Mouse (Mus musculus) liver, embryonic 13.5 days (tissue): ENCODE results near the gene Mrpl52. TPM values are rescaled to one million over a fixed set of nuclear protein-coding genes. Genes with fewer than 3 reads are reported as not detected.

Experiments
- ATAC-seq: fragments of 200-750 bp; cut with Nextera tagmentation; 2 replicates; pipeline ENCODE4 v1.8.0; 2017; ENCODE audit warnings: low read depth, mild to moderate bottlenecking, moderate number of reproducible peaks, moderate library complexity
- DNase-seq: peaks from one replicate; pipeline ENCODE4 v3.0.0; 2022
- H3K27ac ChIP-seq: fragments of 300-500 bp; sonication (generic); 2 replicates; pipeline ENCODE4 v1.5.1; 2015; ENCODE audit warnings: moderate library complexity, mild to moderate bottlenecking, inconsistent platforms
- H3K27me3 ChIP-seq: fragments of 300-500 bp; sonication (generic); 2 replicates; pipeline ENCODE4 v1.6.1; 2015; ENCODE audit warnings: mild to moderate bottlenecking, inconsistent platforms
- H3K36me3 ChIP-seq: fragments of 300-500 bp; sonication (generic); 2 replicates; pipeline ENCODE4 v1.6.1; 2015; ENCODE audit warnings: mild to moderate bottlenecking, inconsistent platforms
- H3K4me1 ChIP-seq: fragments of 300-500 bp; sonication (generic); replicated peaks from 2 replicates; pipeline ENCODE4 v1.6.1; 2015; ENCODE audit warnings: inconsistent platforms
- H3K4me2 ChIP-seq: fragments of 300-500 bp; sonication (generic); 2 replicates; pipeline ENCODE4 v1.6.1; 2015; ENCODE audit warnings: inconsistent platforms, mild to moderate bottlenecking, moderate library complexity
- H3K4me3 ChIP-seq: fragments of 300-500 bp; sonication (generic); replicated peaks from 2 replicates; pipeline ENCODE4 v1.5.1; 2015; ENCODE audit warnings: mild to moderate bottlenecking, inconsistent platforms
- H3K9ac ChIP-seq: fragments of 300-500 bp; sonication (generic); 2 replicates; pipeline ENCODE4 v1.6.1; 2015; ENCODE audit warnings: mild to moderate bottlenecking, inconsistent platforms
- H3K9me3 ChIP-seq: fragments of 300-500 bp; sonication (generic); replicated peaks from 2 replicates; pipeline ENCODE4 v1.6.1; 2016; ENCODE audit warnings: inconsistent platforms
- WGBS: fragments of 180-500 bp; shearing (Covaris S2); methylation state at CpG from one replicate; pipeline ENCODE4 v1.1.7; 2015; ENCODE audit not compliant: insufficient replicate concordance; 5-methylcytosine and 5-hydroxymethylcytosine counted together
- polyA plus RNA-seq: library from polyadenylated mRNA; unstranded; fragments of >200 nt; fragmentation: Nextera tagmentation; extraction: Ambion mirVana; gene quantifications from 2 replicates; pipeline ENCODE4 v1.2.1, GENCODE M21; 2015

The Mrpl52 gene
- 244 and 265 TPM in 2 replicates for polyA plus RNA-seq

DNA sequence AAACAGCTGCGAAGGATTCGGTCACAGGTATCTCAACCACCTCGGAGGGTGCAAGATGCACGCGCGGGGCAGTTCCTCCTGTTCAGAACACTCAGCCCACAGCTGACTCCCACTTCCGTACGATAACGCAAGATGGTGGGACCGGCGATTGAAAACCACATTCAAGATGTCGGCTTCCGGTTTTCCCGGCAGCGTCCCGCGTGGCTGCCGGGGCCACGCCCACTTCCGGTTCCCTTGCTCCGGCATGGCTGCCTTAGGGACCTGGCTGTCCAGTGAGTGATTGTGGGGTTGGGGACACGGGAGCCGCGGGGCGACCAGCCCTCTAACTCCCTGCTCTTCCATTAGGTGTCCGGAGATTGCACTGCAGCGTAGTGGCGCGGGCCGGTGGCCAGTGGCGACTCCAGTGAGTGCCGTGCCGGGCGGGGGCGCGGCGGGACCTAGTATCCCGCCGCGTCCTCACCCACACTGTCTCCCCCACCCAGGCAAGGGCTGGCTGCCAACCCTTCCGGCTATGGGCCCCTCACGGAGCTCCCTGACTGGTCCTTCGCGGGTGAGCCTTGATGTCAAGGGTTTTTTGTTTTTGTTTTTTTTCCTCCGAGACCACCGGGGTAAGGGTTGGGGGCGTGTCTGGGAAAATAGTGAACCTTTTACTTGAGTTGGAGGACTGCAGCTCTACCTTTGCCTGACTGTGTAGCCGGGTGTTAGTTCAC lies at the start of gene Mrpl52:
Gene Mrpl52, plus strand, starts transcription at position 221 of the 710 bp plus-strand sequence.
- Histone ChIP-seq H3K27me3 (peaks cover 28% of the 10 kb centered on the region), H3K9ac (peak within 1 kb of the TSS; percentile 83), H3K4me3 (peak within 1 kb of the TSS; percentile 82), H3K4me2 (peak within 1 kb of the TSS; percentile 73), H3K36me3 (peaks cover 20% of the 10 kb centered on the region), H3K9me3 (no peaks in the 10 kb centered on the region), H3K27ac (peak within 1 kb of the TSS; percentile 84), H3K4me1 (peaks cover 80% of the 10 kb centered on the region)
- peak; percentile 71 for ATAC-seq
- peak; percentile 84 for DNase-seq
- WGBS = under 1% methylated on average over 48 of the region's 48 CpGs

DNA sequence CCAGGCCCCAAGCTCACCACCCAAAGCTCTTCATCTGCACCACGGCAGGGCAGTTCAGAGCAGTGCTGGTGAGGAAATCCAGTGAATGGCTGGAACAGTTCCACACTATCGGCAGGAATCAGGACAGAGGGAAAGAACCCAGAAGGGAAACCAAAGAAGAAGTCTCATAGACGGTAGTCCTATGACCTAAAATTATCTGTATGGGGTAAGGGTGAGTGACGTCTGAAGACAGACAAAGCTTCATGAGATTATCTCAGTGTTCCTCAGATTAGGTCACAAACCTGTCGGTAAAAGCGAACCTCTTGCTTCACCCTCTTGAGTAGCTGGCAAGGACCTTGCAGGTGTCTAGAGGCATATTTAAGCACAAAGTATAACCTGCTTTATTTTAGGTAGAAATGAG lies 49.5 kb upstream of the Mrpl52 start:
- 62% methylated on average over 6 of the region's 6 CpGs for WGBS
- no peak for ATAC-seq
- H3K9me3 ChIP-seq = no peaks in the 10 kb centered on the region
- H3K4me2 ChIP-seq = no peak overlapping the region
- H3K36me3 ChIP-seq = peaks cover 10% of the 10 kb centered on the region
- H3K4me3 ChIP-seq = no peak overlapping the region
- peaks cover 25% of the 10 kb centered on the region for H3K4me1 ChIP-seq
- DNase-seq = no peak
- no peak overlapping the region for H3K27ac ChIP-seq
- no peak overlapping the region for H3K9ac ChIP-seq
- no peaks in the 10 kb centered on the region for H3K27me3 ChIP-seq

DNA sequence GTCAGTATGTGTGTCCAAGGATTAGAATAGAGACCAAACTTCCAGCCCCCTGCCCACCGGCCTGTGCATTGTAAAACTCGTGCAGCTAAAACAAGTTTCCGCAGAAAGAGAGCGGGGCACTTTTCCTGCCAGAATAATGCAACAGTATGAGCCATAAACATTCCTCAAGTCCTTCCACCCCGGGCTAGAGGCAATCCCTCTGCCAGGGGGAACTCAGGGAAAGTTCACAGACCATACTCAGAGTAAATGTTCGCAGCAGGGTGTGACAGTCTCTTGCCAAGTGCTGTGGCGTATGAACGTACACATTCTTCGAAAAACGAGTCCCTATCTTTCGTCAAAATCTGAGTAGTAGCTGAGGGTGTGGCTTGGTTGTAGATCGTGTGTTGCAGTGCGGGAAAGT lies 47.1 kb upstream of the Mrpl52 start:
- Histone ChIP-seq H3K27me3 (no peaks in the 10 kb centered on the region), H3K4me3 (no peak overlapping the region), H3K27ac (no peak overlapping the region), H3K4me2 (no peak overlapping the region), H3K4me1 (peaks cover 49% of the 10 kb centered on the region), H3K9me3 (no peaks in the 10 kb centered on the region), H3K36me3 (no peaks in the 10 kb centered on the region), H3K9ac (no peak overlapping the region)
- DNase-seq (no peak), ATAC-seq (no peak)
- WGBS = 52% methylated on average over 13 of the region's 13 CpGs

DNA sequence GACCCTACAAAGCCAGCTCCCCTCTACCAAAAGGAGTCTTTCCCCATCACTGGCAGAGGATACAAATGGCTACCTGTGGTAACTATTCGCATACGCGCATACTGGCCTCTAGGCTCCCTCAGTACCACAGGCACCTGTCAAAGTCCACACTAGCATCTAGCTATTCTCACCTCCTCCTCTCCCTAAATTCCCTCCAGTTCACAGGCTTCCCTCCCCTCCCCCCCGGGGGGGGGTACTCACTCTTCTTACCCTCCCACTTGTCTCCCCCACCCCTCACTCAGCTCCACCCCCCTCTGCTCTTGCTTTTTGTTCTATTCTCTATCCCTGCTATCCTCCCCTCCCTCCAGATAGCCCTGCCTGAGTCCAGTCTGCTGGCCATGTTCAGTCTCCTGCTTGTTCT lies 46.1 kb upstream of the Mrpl52 start:
- H3K27me3 ChIP-seq = no peaks in the 10 kb centered on the region
- no peak overlapping the region for H3K4me3 ChIP-seq
- ATAC-seq = no peak
- H3K4me2 ChIP-seq = no peak overlapping the region
- H3K36me3 ChIP-seq = no peaks in the 10 kb centered on the region
- H3K9ac ChIP-seq = no peak overlapping the region
- peaks cover 50% of the 10 kb centered on the region for H3K4me1 ChIP-seq
- no peak for DNase-seq
- WGBS = 71% methylated on average over 4 of the region's 4 CpGs
- H3K9me3 ChIP-seq = no peaks in the 10 kb centered on the region
- H3K27ac ChIP-seq = no peak overlapping the region

DNA sequence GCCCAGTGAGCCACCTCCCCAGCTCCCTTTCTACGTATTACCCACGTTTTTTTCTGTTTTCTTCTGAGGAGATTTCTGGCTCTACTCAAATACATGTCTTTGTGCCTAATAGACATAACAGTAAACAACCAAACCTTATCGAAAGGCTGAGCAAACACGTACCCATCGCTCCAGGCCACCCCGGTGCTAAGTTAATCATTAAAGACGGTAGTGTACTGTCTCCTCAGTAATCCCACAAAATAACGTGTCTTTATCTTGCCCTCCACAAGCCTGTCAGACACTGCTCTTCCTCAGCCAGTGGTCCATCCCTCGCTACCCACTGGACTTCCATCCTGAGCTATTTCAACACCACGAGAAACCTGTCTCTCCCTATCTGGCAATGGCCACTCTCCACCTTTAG lies 44.9 kb upstream of the Mrpl52 start:
- H3K27ac ChIP-seq = peak overlapping the region; percentile 44
- H3K9ac ChIP-seq = no peak overlapping the region
- no peaks in the 10 kb centered on the region for H3K9me3 ChIP-seq
- DNase-seq (no peak), ATAC-seq (no peak)
- H3K4me2 ChIP-seq = no peak overlapping the region
- peaks cover 50% of the 10 kb centered on the region for H3K4me1 ChIP-seq
- H3K36me3 ChIP-seq = no peaks in the 10 kb centered on the region
- H3K4me3 ChIP-seq = no peak overlapping the region
- no peaks in the 10 kb centered on the region for H3K27me3 ChIP-seq
- WGBS = 59% methylated on average over 10 of the region's 10 CpGs

DNA sequence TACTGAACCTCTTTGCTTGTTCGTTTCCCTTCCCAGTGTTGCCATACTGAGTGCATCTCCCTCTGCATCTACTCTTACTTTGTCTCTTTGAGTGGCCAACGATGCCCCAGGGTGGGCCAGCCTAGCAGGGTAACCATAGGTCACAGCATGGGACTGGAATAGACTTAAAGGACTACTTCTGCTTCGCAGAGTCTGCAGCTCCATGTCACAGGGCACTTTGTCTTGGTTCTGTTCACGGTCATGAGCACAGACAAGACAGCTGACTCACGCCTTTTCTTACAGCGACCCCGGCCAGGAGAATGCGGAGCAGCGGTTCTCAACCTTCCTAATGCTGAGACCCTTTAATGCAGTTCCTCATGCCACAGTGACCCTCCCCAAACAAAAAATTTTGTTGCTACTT lies 44.1 kb upstream of the Mrpl52 start:
- Histone ChIP-seq H3K4me1 (peaks cover 50% of the 10 kb centered on the region), H3K9me3 (no peaks in the 10 kb centered on the region), H3K4me2 (no peak overlapping the region), H3K27me3 (no peaks in the 10 kb centered on the region), H3K9ac (no peak overlapping the region), H3K36me3 (no peaks in the 10 kb centered on the region), H3K4me3 (no peak overlapping the region), H3K27ac (peak overlapping the region; percentile 66; the same call in 1 of the 2 replicates)
- ATAC-seq = no peak
- 70% methylated on average over 9 of the region's 9 CpGs for WGBS
- no peak for DNase-seq

DNA sequence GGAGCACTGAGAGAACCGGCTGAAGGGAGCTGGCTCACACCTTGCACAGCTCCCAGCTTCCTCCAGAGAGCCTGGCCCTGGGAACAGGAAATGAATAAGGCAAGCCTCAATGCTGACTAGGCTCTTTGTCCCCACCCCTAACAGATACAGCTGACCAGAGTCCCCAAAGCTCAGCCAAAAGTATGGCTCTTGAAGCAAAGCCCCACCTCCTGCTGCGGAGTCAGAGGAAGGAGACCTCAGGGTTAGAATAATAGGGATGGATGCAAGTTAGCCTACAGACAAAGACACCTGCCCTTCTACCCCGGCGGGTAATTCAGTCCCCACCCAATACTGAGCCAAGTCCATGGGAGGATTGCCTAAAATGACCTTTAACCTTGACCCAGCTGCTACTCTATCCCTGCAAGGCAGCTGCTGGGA lies 43.3 kb upstream of the Mrpl52 start:
- H3K4me3 ChIP-seq = no peak overlapping the region
- peaks cover 50% of the 10 kb centered on the region for H3K4me1 ChIP-seq
- no peaks in the 10 kb centered on the region for H3K27me3 ChIP-seq
- H3K27ac ChIP-seq = peak overlapping the region; percentile 66
- H3K4me2 ChIP-seq = no peak overlapping the region
- no peak overlapping the region for H3K9ac ChIP-seq
- peak; percentile 53 for ATAC-seq
- no peak for DNase-seq
- H3K9me3 ChIP-seq = no peaks in the 10 kb centered on the region
- no peaks in the 10 kb centered on the region for H3K36me3 ChIP-seq
- WGBS = 30% methylated on average over 4 of the region's 4 CpGs

DNA sequence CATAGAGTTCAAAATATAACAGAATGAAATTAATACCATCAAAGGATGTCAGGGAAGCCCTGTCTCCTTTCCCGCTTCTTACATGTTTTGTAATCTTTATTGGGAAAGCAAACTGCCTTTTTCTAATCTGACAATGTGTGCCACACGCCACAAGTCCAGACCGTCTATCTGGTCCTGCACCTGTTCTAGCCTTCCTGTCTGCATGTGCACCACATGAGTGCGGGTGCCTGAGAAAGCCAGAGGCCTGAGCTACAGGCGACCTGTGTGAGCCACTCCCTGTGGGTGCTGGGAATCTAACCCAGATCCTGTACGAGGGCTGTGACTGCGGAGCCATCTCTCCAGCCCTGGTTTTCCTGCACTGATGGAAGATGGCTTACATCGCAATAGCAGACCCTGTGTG lies 42.3 kb upstream of the Mrpl52 start:
- WGBS = 45% methylated on average over 8 of the region's 8 CpGs
- no peaks in the 10 kb centered on the region for H3K36me3 ChIP-seq
- no peak for DNase-seq
- H3K9ac ChIP-seq = no peak overlapping the region
- peaks cover 50% of the 10 kb centered on the region for H3K4me1 ChIP-seq
- no peaks in the 10 kb centered on the region for H3K9me3 ChIP-seq
- no peaks in the 10 kb centered on the region for H3K27me3 ChIP-seq
- H3K4me3 ChIP-seq = no peak overlapping the region
- no peak overlapping the region; the same call in 1 of the 2 replicates for H3K27ac ChIP-seq
- no peak overlapping the region for H3K4me2 ChIP-seq
- peak; percentile 37; the same call in 1 of the 2 replicates for ATAC-seq

DNA sequence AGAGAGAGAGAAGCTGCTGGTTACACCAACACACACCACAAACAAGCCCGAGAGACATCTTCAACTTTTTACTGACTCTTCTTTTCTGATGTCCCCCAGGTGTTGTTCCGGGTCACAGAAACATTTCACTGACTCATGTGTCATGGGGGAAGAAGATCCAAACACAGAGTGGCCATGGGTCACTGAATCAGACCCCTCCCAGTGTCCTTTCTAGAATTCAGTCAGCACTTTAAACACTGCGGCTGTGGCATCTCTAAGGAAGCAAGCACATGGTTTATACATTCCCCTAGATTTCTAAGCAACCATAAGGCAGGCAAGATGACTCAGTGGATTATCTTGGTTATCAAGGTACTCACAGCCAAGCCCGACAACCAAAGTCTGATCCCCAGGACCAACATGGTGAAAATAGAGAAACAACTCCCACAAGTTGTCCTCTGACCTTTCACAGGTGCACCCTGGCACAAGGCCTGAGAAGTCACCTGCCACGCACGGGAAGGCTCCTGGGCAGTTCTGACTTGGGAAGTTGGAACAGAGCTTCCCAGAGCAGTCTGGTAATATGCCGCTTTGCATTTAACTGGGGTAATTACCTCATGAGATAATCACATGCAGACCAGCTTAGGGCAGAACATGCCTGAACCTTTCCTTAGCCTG lies 40.6 kb upstream of the Mrpl52 start:
- H3K4me2 ChIP-seq = no peak overlapping the region
- no peaks in the 10 kb centered on the region for H3K9me3 ChIP-seq
- H3K36me3 ChIP-seq = no peaks in the 10 kb centered on the region
- peaks cover 34% of the 10 kb centered on the region for H3K4me1 ChIP-seq
- no peak for ATAC-seq
- H3K27me3 ChIP-seq = no peaks in the 10 kb centered on the region
- 68% methylated on average over 7 of the region's 7 CpGs for WGBS
- no peak for DNase-seq
- no peak overlapping the region for H3K27ac ChIP-seq
- no peak overlapping the region for H3K9ac ChIP-seq
- no peak overlapping the region for H3K4me3 ChIP-seq

DNA sequence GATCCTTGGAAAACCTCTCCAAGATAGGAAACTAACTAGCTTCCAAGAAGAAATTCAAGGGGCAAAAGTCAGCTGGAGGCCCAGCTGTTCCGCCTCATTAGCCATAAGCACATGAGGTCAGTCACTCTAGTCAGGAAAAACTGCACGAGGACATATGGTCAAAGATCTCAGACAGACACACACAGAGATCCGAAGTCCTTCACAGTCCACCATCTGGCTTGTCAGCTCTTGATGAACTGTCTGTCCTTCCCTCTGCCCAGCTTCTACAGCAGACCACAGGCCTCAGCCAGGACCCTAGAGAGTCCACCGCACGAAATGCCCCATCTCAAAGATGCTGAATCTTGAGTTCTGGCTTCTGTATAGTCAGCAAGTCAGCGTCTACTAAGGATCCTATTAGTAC lies 39.2 kb upstream of the Mrpl52 start:
- DNase-seq (no peak), ATAC-seq (no peak)
- Histone ChIP-seq H3K4me2 (no peak overlapping the region), H3K9ac (no peak overlapping the region), H3K27me3 (no peaks in the 10 kb centered on the region), H3K36me3 (no peaks in the 10 kb centered on the region), H3K9me3 (no peaks in the 10 kb centered on the region), H3K27ac (no peak overlapping the region), H3K4me1 (peaks cover 21% of the 10 kb centered on the region), H3K4me3 (no peak overlapping the region)
- WGBS = 70% methylated on average over 6 of the region's 6 CpGs

DNA sequence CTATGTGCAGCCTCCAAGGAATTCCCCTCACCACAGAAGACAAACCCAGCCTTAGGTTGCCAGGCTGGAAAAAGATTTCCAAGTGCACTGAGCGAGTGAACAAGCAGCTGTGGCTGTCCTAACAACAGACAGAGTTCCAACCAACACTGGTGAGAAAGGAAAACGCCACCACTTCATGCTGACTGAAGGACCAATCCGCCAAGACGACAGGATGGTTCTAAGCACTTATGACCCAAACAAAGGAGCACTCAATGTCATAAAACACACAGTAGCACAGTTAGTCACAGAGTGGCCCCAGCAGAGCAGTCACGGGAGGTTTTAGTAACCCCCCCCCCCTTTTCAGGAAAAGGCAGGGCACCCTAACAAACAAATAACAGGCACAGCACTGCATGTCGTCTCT lies 35.9 kb upstream of the Mrpl52 start:
- Histone ChIP-seq H3K4me2 (no peak overlapping the region), H3K27me3 (no peaks in the 10 kb centered on the region), H3K27ac (no peak overlapping the region), H3K4me3 (no peak overlapping the region), H3K9me3 (no peaks in the 10 kb centered on the region), H3K36me3 (peaks cover 5% of the 10 kb centered on the region; the same call in 1 of the 2 replicates), H3K4me1 (no peaks in the 10 kb centered on the region), H3K9ac (no peak overlapping the region)
- ATAC-seq (no peak), DNase-seq (no peak)
- WGBS = 59% methylated on average over 6 of the region's 6 CpGs

DNA sequence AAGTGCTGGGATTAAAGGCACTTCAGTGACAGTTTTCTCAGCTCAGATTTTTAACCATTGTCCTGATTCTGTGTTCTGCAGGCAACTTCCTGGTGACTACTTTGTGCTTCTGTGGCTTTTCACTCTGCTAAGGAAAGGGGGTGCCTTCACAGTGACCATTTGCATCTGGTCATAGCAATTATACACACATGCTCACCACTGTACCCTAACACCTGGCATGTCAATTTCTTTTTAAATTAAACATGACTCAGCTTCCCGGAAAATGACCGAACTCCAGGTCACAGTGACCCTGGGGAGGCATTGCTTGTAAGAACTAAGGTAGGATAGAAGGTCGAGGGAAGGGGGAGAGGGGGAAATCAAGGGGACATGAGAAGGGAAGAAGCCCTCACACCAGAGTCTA lies 32.9 kb upstream of the Mrpl52 start:
- ATAC-seq (no peak), DNase-seq (no peak)
- no peaks in the 10 kb centered on the region for H3K9me3 ChIP-seq
- H3K4me2 ChIP-seq = no peak overlapping the region
- no peaks in the 10 kb centered on the region for H3K4me1 ChIP-seq
- no peaks in the 10 kb centered on the region for H3K27me3 ChIP-seq
- H3K9ac ChIP-seq = no peak overlapping the region
- peaks cover 5% of the 10 kb centered on the region; the same call in 1 of the 2 replicates for H3K36me3 ChIP-seq
- 60% methylated on average over 3 of the region's 3 CpGs for WGBS
- H3K4me3 ChIP-seq = no peak overlapping the region
- no peak overlapping the region for H3K27ac ChIP-seq
